ENCODE assay signal across 8 mouse cellular contexts in genomic region chr9:21320280-21320618, GRCm38 (mm10). TPM values are rescaled to one million over a fixed set of nuclear protein-coding genes. Genes with fewer than 3 reads are reported as not detected.
DNase-seq lines count a peak whose midpoint lies in the region; ATAC-seq and TF ChIP-seq lines count a peak whose summit lies in the region.

No protein-coding gene starts in this region.

- no peak for ATAC-seq in heart, embryonic 13.5 days (ENCODE audit: extremely low read depth, insufficient number of reproducible peaks, low FRiP score, low TSS enrichment)
- ATAC-seq in forebrain, embryonic 16.5 days: peak; percentile 60
- ATAC-seq in liver, postnatal 0 days: peak; percentile 30
- no peak for ATAC-seq in frontal cortex, adult (ENCODE audit: low TSS enrichment)

- no peak for TF ChIP-seq POLR2A in ES-Bruce4 (IDR thresholded peaks at IDR 0.05; ENCODE audit: insufficient read depth, low read length)

- 30% methylated on average over 4 of the region's 4 CpGs for WGBS in heart, embryonic 13.5 days
- 15% methylated on average over 4 of the region's 4 CpGs for WGBS in forebrain, embryonic 16.5 days
- WGBS in liver, postnatal 0 days (ENCODE audit: insufficient replicate concordance): 30% methylated on average over 4 of the region's 4 CpGs

- H3K4me2 ChIP-seq in heart, embryonic 13.5 days: peak overlapping the region; percentile 94
- peak overlapping the region; percentile 93 for H3K4me2 ChIP-seq in forebrain, embryonic 16.5 days (ENCODE audit: low read length)
- H3K4me2 ChIP-seq in liver, postnatal 0 days (ENCODE audit: low read depth, low read length): peak overlapping the region; percentile 76

- no peaks in the 10 kb centered on the region for H3K9me3 ChIP-seq in heart, embryonic 13.5 days
- no peaks in the 10 kb centered on the region for H3K9me3 ChIP-seq in ES-Bruce4 (replicated peaks; ENCODE audit: control insufficient read depth, insufficient read depth, low read length, poor library complexity, severe bottlenecking)
- no peaks in the 10 kb centered on the region for H3K9me3 ChIP-seq in forebrain, embryonic 16.5 days (ENCODE audit: control insufficient read depth, low read length)
- no peaks in the 10 kb centered on the region for H3K9me3 ChIP-seq in liver, postnatal 0 days (ENCODE audit: low read length)

- peak overlapping the region; percentile 78 for H3K4me3 ChIP-seq in heart, embryonic 13.5 days
- peak overlapping the region; percentile 14; the same call in 1 of the 2 replicates for H3K4me3 ChIP-seq in ES-Bruce4 (ENCODE audit: low read depth, low read length)
- H3K4me3 ChIP-seq in forebrain, embryonic 16.5 days (replicated peaks; ENCODE audit: low read length): peak overlapping the region; percentile 83
- H3K4me3 ChIP-seq in liver, postnatal 0 days (ENCODE audit: low read depth, low read length): peak overlapping the region; percentile 62

- no peak for DNase-seq in heart, adult 18-20 months
- DNase-seq in liver, postnatal 0 days: no peak
- no peak for DNase-seq in right cerebral cortex, postnatal 36 days (ENCODE audit: low spot score in 2 of 2)
- no peak for DNase-seq in cerebellum, postnatal 10 days

- H3K27me3 ChIP-seq in heart, embryonic 13.5 days (replicated peaks): no peaks in the 10 kb centered on the region
- H3K27me3 ChIP-seq in ES-Bruce4 (ENCODE audit: control insufficient read depth, insufficient read depth, low read length, poor library complexity, severe bottlenecking): no peaks in the 10 kb centered on the region
- no peaks in the 10 kb centered on the region for H3K27me3 ChIP-seq in forebrain, embryonic 16.5 days (replicated peaks; ENCODE audit: control insufficient read depth, insufficient read depth, low read length)
- no peaks in the 10 kb centered on the region for H3K27me3 ChIP-seq in liver, postnatal 0 days (ENCODE audit: insufficient read depth, low read length)

- peaks cover 6% of the 10 kb centered on the region for H3K36me3 ChIP-seq in heart, embryonic 13.5 days
- no peaks in the 10 kb centered on the region for H3K36me3 ChIP-seq in ES-Bruce4 (ENCODE audit: control insufficient read depth, insufficient read depth, low read length, poor library complexity, severe bottlenecking)
- no peaks in the 10 kb centered on the region for H3K36me3 ChIP-seq in forebrain, embryonic 16.5 days (ENCODE audit: control insufficient read depth, insufficient read depth)
- H3K36me3 ChIP-seq in liver, postnatal 0 days (replicated peaks; ENCODE audit: insufficient read depth, low read length): no peaks in the 10 kb centered on the region; the same call in 1 of the 2 replicates

- no peak for TF ChIP-seq EP300 in ES-Bruce4 (IDR thresholded peaks at IDR 0.05; ENCODE audit: insufficient read depth, low read depth, low read length)
- TF ChIP-seq EP300 in liver, postnatal 0 days (IDR thresholded peaks at IDR 0.05; ENCODE audit: low read depth): no peak

- no peak for TF ChIP-seq CTCF in ES-Bruce4 (IDR thresholded peaks at IDR 0.05; ENCODE audit: low read depth, low read length)
- no peak for TF ChIP-seq CTCF in liver, postnatal 0 days (IDR thresholded peaks at IDR 0.05; ENCODE audit: low read depth)

- H3K9ac ChIP-seq in heart, embryonic 13.5 days: peak overlapping the region; percentile 92
- H3K9ac ChIP-seq in ES-Bruce4 (ENCODE audit: low read depth, poor library complexity, severe bottlenecking): no peak overlapping the region
- peak overlapping the region; percentile 78; the same call in 1 of the 2 replicates for H3K9ac ChIP-seq in forebrain, embryonic 16.5 days (replicated peaks; ENCODE audit: low read depth, low read length)
- peak overlapping the region; percentile 32; the same call in 1 of the 2 replicates for H3K9ac ChIP-seq in liver, postnatal 0 days (replicated peaks)

- H3K27ac ChIP-seq in heart, embryonic 13.5 days (replicated peaks): 0 out of 2 replicates have a peak overlapping the region, but pooled peaks have one; percentile 81
- no peak overlapping the region for H3K27ac ChIP-seq in ES-Bruce4 (ENCODE audit: insufficient read depth, low read length)
- no peak overlapping the region for H3K27ac ChIP-seq in forebrain, embryonic 16.5 days (ENCODE audit: low read length)
- H3K27ac ChIP-seq in liver, postnatal 0 days (ENCODE audit: low read depth): 0 out of 2 replicates have a peak overlapping the region, but pooled peaks have one; percentile 73

- H3K4me1 ChIP-seq in heart, embryonic 13.5 days: peaks cover 24% of the 10 kb centered on the region
- H3K4me1 ChIP-seq in ES-Bruce4 (ENCODE audit: control insufficient read depth, insufficient read depth, low read length): no peaks in the 10 kb centered on the region
- H3K4me1 ChIP-seq in forebrain, embryonic 16.5 days (replicated peaks; ENCODE audit: control insufficient read depth, insufficient read depth, low read length): peaks cover 18% of the 10 kb centered on the region
- peaks cover 22% of the 10 kb centered on the region for H3K4me1 ChIP-seq in liver, postnatal 0 days (ENCODE audit: insufficient read depth)

RNA-seq across cellular contexts. Expression of gene Slc44a2, which starts 0.2 kb away (rescaled TPM):
- 56.9 and 60.3 TPM in 2 replicates for polyA plus RNA-seq in heart, embryonic 13.5 days (2015; fragmentation: Nextera tagmentation; extraction: Ambion mirVana)
- total RNA-seq in heart, adult 18-20 months (2021): 10 to 100 TPM; 74.0 to 81.4 TPM
- polyA plus RNA-seq in ES-Bruce4 (2011; ENCODE audit: insufficient read depth, insufficient read length, low read depth, missing spikeins): 64.9 and 66.4 TPM in 2 replicates
- 86.2 and 88.7 TPM in 2 replicates for polyA plus RNA-seq in forebrain, embryonic 16.5 days (2015; fragmentation: Nextera tagmentation; extraction: Ambion mirVana)
- polyA plus RNA-seq in liver, postnatal 0 days (2015; fragmentation: Nextera tagmentation; extraction: Ambion mirVana): 12.8 and 14.4 TPM in 2 replicates

RNA-seq across cellular contexts. Expression of gene Ap1m2, which starts 8.1 kb away (rescaled TPM):
- polyA plus RNA-seq in heart, embryonic 13.5 days (2015; fragmentation: Nextera tagmentation; extraction: Ambion mirVana): 1.7 and 2.1 TPM in 2 replicates
- not detected for total RNA-seq in heart, adult 18-20 months (2021)
- 83.3 and 87.8 TPM in 2 replicates for polyA plus RNA-seq in ES-Bruce4 (2011; ENCODE audit: insufficient read depth, insufficient read length, low read depth, missing spikeins)
- 1.8 and 2.9 TPM in 2 replicates for polyA plus RNA-seq in forebrain, embryonic 16.5 days (2015; fragmentation: Nextera tagmentation; extraction: Ambion mirVana)
- polyA plus RNA-seq in liver, postnatal 0 days (2015; fragmentation: Nextera tagmentation; extraction: Ambion mirVana): 0.32 and 0.54 TPM in 2 replicates

RNA-seq across cellular contexts. Expression of gene Cdkn2d, which starts 29.0 kb away (rescaled TPM):
- polyA plus RNA-seq in heart, embryonic 13.5 days (2015; fragmentation: Nextera tagmentation; extraction: Ambion mirVana): 80.4 and 101 TPM in 2 replicates
- total RNA-seq in heart, adult 18-20 months (2021): 10 to 100 TPM; 14.3 to 15.9 TPM
- polyA plus RNA-seq in ES-Bruce4 (2011; ENCODE audit: insufficient read depth, insufficient read length, low read depth, missing spikeins): 11.6 and 12.4 TPM in 2 replicates
- polyA plus RNA-seq in forebrain, embryonic 16.5 days (2015; fragmentation: Nextera tagmentation; extraction: Ambion mirVana): 85.1 and 97.7 TPM in 2 replicates
- 74.3 and 76.6 TPM in 2 replicates for polyA plus RNA-seq in liver, postnatal 0 days (2015; fragmentation: Nextera tagmentation; extraction: Ambion mirVana)

RNA-seq across cellular contexts. Expression of gene Kri1, which starts 32.5 kb away (rescaled TPM):
- 12.7 and 13.2 TPM in 2 replicates for polyA plus RNA-seq in heart, embryonic 13.5 days (2015; fragmentation: Nextera tagmentation; extraction: Ambion mirVana)
- total RNA-seq in heart, adult 18-20 months (2021): 10 to 100 TPM; 10.6 to 17.2 TPM
- 35.9 and 41.7 TPM in 2 replicates for polyA plus RNA-seq in ES-Bruce4 (2011; ENCODE audit: insufficient read depth, insufficient read length, low read depth, missing spikeins)
- 18.3 and 20.1 TPM in 2 replicates for polyA plus RNA-seq in forebrain, embryonic 16.5 days (2015; fragmentation: Nextera tagmentation; extraction: Ambion mirVana)
- polyA plus RNA-seq in liver, postnatal 0 days (2015; fragmentation: Nextera tagmentation; extraction: Ambion mirVana): 4.7 and 5.3 TPM in 2 replicates

RNA-seq across cellular contexts. Expression of gene Ilf3, which starts 47.4 kb away (rescaled TPM):
- polyA plus RNA-seq in heart, embryonic 13.5 days (2015; fragmentation: Nextera tagmentation; extraction: Ambion mirVana): 115 and 120 TPM in 2 replicates
- 10 to 100 TPM; 25.2 to 28.5 TPM for total RNA-seq in heart, adult 18-20 months (2021)
- polyA plus RNA-seq in ES-Bruce4 (2011; ENCODE audit: insufficient read depth, insufficient read length, low read depth, missing spikeins): 196 and 209 TPM in 2 replicates
- polyA plus RNA-seq in forebrain, embryonic 16.5 days (2015; fragmentation: Nextera tagmentation; extraction: Ambion mirVana): 309 and 325 TPM in 2 replicates
- 19.1 and 23.5 TPM in 2 replicates for polyA plus RNA-seq in liver, postnatal 0 days (2015; fragmentation: Nextera tagmentation; extraction: Ambion mirVana)

Comparison
In these comparisons a context has a peak if more than half of its experiments do, and no peak if none do; other contexts are left out.
1. ATAC-seq: peak in forebrain, embryonic 16.5 days (single experiment) and liver, postnatal 0 days (single experiment); none in heart, embryonic 13.5 days (single experiment) and frontal cortex, adult (single experiment).
2. H3K27ac ChIP-seq: peak in heart, embryonic 13.5 days (single experiment) and liver, postnatal 0 days (single experiment); none in ES-Bruce4 (single experiment) and forebrain, embryonic 16.5 days (single experiment).
3. H3K4me3 ChIP-seq: peak in every context shown above with its lines; median percentile 83 in forebrain, embryonic 16.5 days; 78 in heart, embryonic 13.5 days; 62 in liver, postnatal 0 days; 14 in ES-Bruce4.
4. RNA of gene Ap1m2, which starts 8.1 kb away (polyA plus RNA-seq): 83.3 to 87.8 TPM in ES-Bruce4; 1.8 to 2.9 TPM in forebrain, embryonic 16.5 days, 1.7 to 2.1 TPM in heart, embryonic 13.5 days and 0.32 to 0.54 TPM in liver, postnatal 0 days; every median in the first group is over 10 times any median in the second.
5. Peak in every context shown above with its lines, with median percentiles within 50 percentile points of each other: H3K4me2 ChIP-seq.